Comparison of ENCODE assay signal across 11 mouse cellular contexts in genomic region chr7:5079365-5080009, GRCm38 (mm10). TPM values are rescaled to one million over a fixed set of nuclear protein-coding genes. Genes with fewer than 3 reads are reported as not detected.
DNase-seq lines count a peak whose midpoint lies in the region; ATAC-seq and TF ChIP-seq lines count a peak whose summit lies in the region.
"Not testable (repeated sequence)": the region's sequence is repeated elsewhere in the genome, so short reads cannot be mapped to it uniquely, and the experiment has no call there.
"Had no signal": no experiment of that assay in that cellular context is flagged by ENCODE, and none has a peak within 500 bp of the region (broad histone marks: within the 10 kb centered on the region; RNA-seq: fewer than 3 reads in every experiment).

No protein-coding gene starts in this region.

- H3K27me3 ChIP-seq in MEL (ENCODE audit: control insufficient read depth in 1 of 2, insufficient read depth in 2 of 2, low read length in 2 of 2); heart, embryonic 11.5 days (ENCODE audit: control insufficient read depth, insufficient read depth, low read length); hindbrain, embryonic 16.5 days (replicated peaks; ENCODE audit: control insufficient read depth, insufficient read depth, low read length); limb, embryonic 10.5 days (ENCODE audit: low read depth, poor library complexity, severe bottlenecking); liver, postnatal 0 days (ENCODE audit: insufficient read depth, low read length); midbrain, embryonic 15.5 days (replicated peaks); stomach, embryonic 15.5 days (replicated peaks): not testable (repeated sequence)

- H3K79me2 ChIP-seq in MEL (ENCODE audit: control insufficient read depth, insufficient read depth, low read length, poor library complexity) = peaks cover 34% of the 10 kb centered on the region

- not testable (repeated sequence) for H3K9me3 ChIP-seq in MEL (replicated peaks; ENCODE audit: insufficient read depth, low read length); heart, embryonic 11.5 days (replicated peaks; ENCODE audit: control insufficient read depth, low read length); hindbrain, embryonic 16.5 days (ENCODE audit: control insufficient read depth, low read length); limb, embryonic 10.5 days (replicated peaks); liver, postnatal 0 days (ENCODE audit: low read length); midbrain, embryonic 15.5 days; stomach, embryonic 15.5 days

- not testable (repeated sequence) for TF ChIP-seq CTCF in MEL (IDR thresholded peaks at IDR 0.05 in 2 of 3, conservative IDR thresholded peaks at IDR 0.05 in 1 of 3; ENCODE audit: control insufficient read depth in 1 of 3, insufficient read depth in 1 of 3, low read depth in 2 of 3, low read length in 3 of 3, poor library complexity in 1 of 3, severe bottlenecking in 1 of 3); embryonic fibroblast, embryonic 13.5 days (IDR thresholded peaks at IDR 0.05; ENCODE audit: borderline replicate concordance, insufficient read depth, low read length); liver, postnatal 0 days (IDR thresholded peaks at IDR 0.05; ENCODE audit: low read depth)

- peaks cover 24 to 43% of the 10 kb centered on the region in 2 experiments for H3K36me3 ChIP-seq in MEL (ENCODE audit: control insufficient read depth in 1 of 2, insufficient read depth in 2 of 2, low read length in 2 of 2)
- H3K36me3 ChIP-seq in heart, embryonic 11.5 days (ENCODE audit: control insufficient read depth, insufficient read depth, low read length) = peaks cover 21% of the 10 kb centered on the region
- peaks cover 27% of the 10 kb centered on the region for H3K36me3 ChIP-seq in hindbrain, embryonic 16.5 days (ENCODE audit: control insufficient read depth, insufficient read depth, low read length)
- H3K36me3 ChIP-seq in limb, embryonic 10.5 days = peaks cover 74% of the 10 kb centered on the region
- peaks cover 51% of the 10 kb centered on the region for H3K36me3 ChIP-seq in liver, postnatal 0 days (replicated peaks; ENCODE audit: insufficient read depth, low read length)
- peaks cover 38% of the 10 kb centered on the region for H3K36me3 ChIP-seq in midbrain, embryonic 15.5 days (replicated peaks)
- peaks cover 45% of the 10 kb centered on the region for H3K36me3 ChIP-seq in stomach, embryonic 15.5 days

- 0 out of 2 replicates have a peak, but pooled peaks have one; percentile 7 for ATAC-seq in heart, embryonic 11.5 days (replicated peaks; ENCODE audit: insufficient number of reproducible peaks, low FRiP score, low TSS enrichment)
- peak; percentile 19 for ATAC-seq in hindbrain, embryonic 16.5 days
- ATAC-seq in liver, postnatal 0 days = peak; percentile 0; the same call in 1 of the 2 replicates
- ATAC-seq in midbrain, embryonic 15.5 days (replicated peaks) = peak; percentile 67
- peak; percentile 9; the same call in 1 of the 2 replicates for ATAC-seq in stomach, embryonic 15.5 days (ENCODE audit: insufficient read depth, low FRiP score, low read depth)

- not testable (repeated sequence) for TF ChIP-seq EP300 in MEL (IDR thresholded peaks at IDR 0.05; ENCODE audit: low read depth in 1 of 2, low read length in 2 of 2); liver, postnatal 0 days (IDR thresholded peaks at IDR 0.05; ENCODE audit: low read depth)

- WGBS in heart, embryonic 11.5 days (ENCODE audit: insufficient replicate concordance) = 50% methylated on average over 9 of the region's 13 CpGs
- WGBS in hindbrain, embryonic 16.5 days = 46% methylated on average over 9 of the region's 13 CpGs
- WGBS in limb, embryonic 10.5 days = 60% methylated on average over 11 of the region's 13 CpGs
- WGBS in liver, postnatal 0 days (ENCODE audit: insufficient replicate concordance) = 29% methylated on average over 8 of the region's 13 CpGs
- WGBS in midbrain, embryonic 15.5 days = 48% methylated on average over 11 of the region's 13 CpGs
- WGBS in stomach, embryonic 15.5 days = 42% methylated on average over 9 of the region's 13 CpGs

- H3K4me3 ChIP-seq in MEL (ENCODE audit: control insufficient read depth in 1 of 2, insufficient read depth in 1 of 2, low read depth in 2 of 2, low read length in 2 of 2) = peak overlapping the region; percentile 17 to 30; a peak in 2 of 4 replicates
- peak overlapping the region; percentile 5; the same call in 1 of the 2 replicates for H3K4me3 ChIP-seq in embryonic fibroblast, embryonic 13.5 days (ENCODE audit: insufficient read depth, low read length)
- H3K4me3 ChIP-seq in heart, embryonic 11.5 days (ENCODE audit: low read depth, low read length) = peak overlapping the region; percentile 81
- H3K4me3 ChIP-seq in hindbrain, embryonic 16.5 days (ENCODE audit: low read length) = peak overlapping the region; percentile 99
- H3K4me3 ChIP-seq in limb, embryonic 10.5 days = peak overlapping the region; percentile 81
- peak overlapping the region; percentile 90 for H3K4me3 ChIP-seq in liver, postnatal 0 days (ENCODE audit: low read depth, low read length)
- peak overlapping the region; percentile 93 for H3K4me3 ChIP-seq in midbrain, embryonic 15.5 days
- H3K4me3 ChIP-seq in stomach, embryonic 15.5 days (replicated peaks) = peak overlapping the region; percentile 86

- TF ChIP-seq POLR2A in MEL (IDR thresholded peaks at IDR 0.05; ENCODE audit: control insufficient read depth in 1 of 2, insufficient read depth in 1 of 2, low read depth in 1 of 2, low read length in 2 of 2, poor library complexity in 1 of 2); embryonic fibroblast, embryonic 13.5 days (IDR thresholded peaks at IDR 0.05; ENCODE audit: low read depth, low read length): not testable (repeated sequence)

- H3K4me2 ChIP-seq in heart, embryonic 11.5 days = peak overlapping the region; percentile 70
- peak overlapping the region; percentile 58 for H3K4me2 ChIP-seq in hindbrain, embryonic 16.5 days (ENCODE audit: low read length)
- H3K4me2 ChIP-seq in liver, postnatal 0 days (ENCODE audit: low read depth, low read length) = peak overlapping the region; percentile 84
- H3K4me2 ChIP-seq in midbrain, embryonic 15.5 days = peak overlapping the region; percentile 84
- H3K4me2 ChIP-seq in stomach, embryonic 15.5 days = peak overlapping the region; percentile 78

- H3K9ac ChIP-seq in MEL (ENCODE audit: control insufficient read depth, low read depth, low read length, poor library complexity, severe bottlenecking) = peak overlapping the region; percentile 59
- H3K9ac ChIP-seq in heart, embryonic 11.5 days (ENCODE audit: low read depth, low read length) = peak overlapping the region; percentile 91; the same call in 1 of the 2 replicates
- H3K9ac ChIP-seq in hindbrain, embryonic 16.5 days (ENCODE audit: low read depth, low read length) = peak overlapping the region; percentile 42; the same call in 1 of the 2 replicates
- H3K9ac ChIP-seq in liver, postnatal 0 days (replicated peaks) = peak overlapping the region; percentile 96
- H3K9ac ChIP-seq in midbrain, embryonic 15.5 days; stomach, embryonic 15.5 days: not testable (repeated sequence)

- peak overlapping the region; percentile 78 for H3K27ac ChIP-seq in MEL (ENCODE audit: control insufficient read depth, low read depth, low read length)
- peak overlapping the region; percentile 48 for H3K27ac ChIP-seq in embryonic fibroblast, embryonic 13.5 days (ENCODE audit: insufficient read depth, low read length)
- peak overlapping the region; percentile 95 for H3K27ac ChIP-seq in heart, embryonic 11.5 days (ENCODE audit: low read depth, low read length)
- H3K27ac ChIP-seq in hindbrain, embryonic 16.5 days (ENCODE audit: low read depth, low read length) = peak overlapping the region; percentile 73; the same call in 1 of the 2 replicates
- peak overlapping the region; percentile 89; the same call in 1 of the 2 replicates for H3K27ac ChIP-seq in limb, embryonic 10.5 days
- peak overlapping the region; percentile 98 for H3K27ac ChIP-seq in liver, postnatal 0 days (ENCODE audit: low read depth)
- H3K27ac ChIP-seq in midbrain, embryonic 15.5 days = peak overlapping the region; percentile 89
- H3K27ac ChIP-seq in stomach, embryonic 15.5 days = peak overlapping the region; percentile 95; the same call in 1 of the 2 replicates

- not testable (repeated sequence) for TF ChIP-seq RAD21 in MEL (IDR thresholded peaks at IDR 0.05; ENCODE audit: low read depth, low read length)

- H3K4me1 ChIP-seq in MEL (ENCODE audit: control insufficient read depth in 1 of 2, insufficient read depth in 2 of 2, low read length in 2 of 2) = peaks cover 12 to 34% of the 10 kb centered on the region in 2 experiments
- not testable (repeated sequence) for H3K4me1 ChIP-seq in embryonic fibroblast, embryonic 13.5 days (ENCODE audit: control insufficient read depth, insufficient read depth, low read length)
- peaks cover 15% of the 10 kb centered on the region for H3K4me1 ChIP-seq in heart, embryonic 11.5 days (ENCODE audit: control insufficient read depth, insufficient read depth, low read length)
- H3K4me1 ChIP-seq in hindbrain, embryonic 16.5 days (ENCODE audit: control insufficient read depth, insufficient read depth, low read depth, low read length) = peaks cover 15% of the 10 kb centered on the region
- H3K4me1 ChIP-seq in limb, embryonic 10.5 days = peaks cover 14% of the 10 kb centered on the region
- H3K4me1 ChIP-seq in liver, postnatal 0 days (ENCODE audit: insufficient read depth) = peaks cover 34% of the 10 kb centered on the region
- H3K4me1 ChIP-seq in midbrain, embryonic 15.5 days = peaks cover 26% of the 10 kb centered on the region
- peaks cover 12% of the 10 kb centered on the region for H3K4me1 ChIP-seq in stomach, embryonic 15.5 days

- not testable (repeated sequence) for DNase-seq in MEL (ENCODE audit: low read depth, low spot score); limb, embryonic 10.5 days (ENCODE audit: low spot score); liver, postnatal 0 days

RNA-seq across cellular contexts. Expression of gene Epn1, which starts 0.5 kb away (rescaled TPM):
- total RNA-seq in MEL (2012; rRNA removed) = 72.3 and 75.5 TPM in 2 replicates
- 100 to 1,000 TPM in 1 of 2 experiments, not detected in 1; 147 TPM for polyA plus RNA-seq in MEL (2012; ENCODE audit: insufficient read depth in 1 of 2, insufficient read length in 2 of 2, low read depth in 1 of 2, low replicate concordance in 2 of 2, missing spikeins in 1 of 2)
- 66.2 and 69.3 TPM in 2 replicates for polyA plus RNA-seq in embryonic fibroblast, embryonic 13.5 days (2011; ENCODE audit: insufficient read length, low read depth, missing spikeins)
- 47.0 and 48.1 TPM in 2 replicates for polyA plus RNA-seq in heart, embryonic 11.5 days (2014; fragmentation: Nextera tagmentation; extraction: Ambion mirVana)
- 115 and 124 TPM in 2 replicates for polyA plus RNA-seq in hindbrain, embryonic 16.5 days (2015; fragmentation: Nextera tagmentation; extraction: Ambion mirVana)
- 64.5 and 69.1 TPM in 2 replicates for polyA plus RNA-seq in limb, embryonic 10.5 days (2016; fragmentation: Nextera tagmentation; extraction: Ambion mirVana)
- 34.7 and 38.0 TPM in 2 replicates for polyA plus RNA-seq in liver, postnatal 0 days (2015; fragmentation: Nextera tagmentation; extraction: Ambion mirVana)
- polyA plus RNA-seq in midbrain, embryonic 15.5 days (2015; fragmentation: Nextera tagmentation; extraction: Ambion mirVana) = 119 and 124 TPM in 2 replicates
- polyA plus RNA-seq in stomach, embryonic 15.5 days (2015; fragmentation: Nextera tagmentation; extraction: Ambion mirVana) = 54.5 and 59.6 TPM in 2 replicates

RNA-seq across cellular contexts. Expression of gene U2af2, which starts 17.5 kb away (rescaled TPM):
- total RNA-seq in MEL (2012; rRNA removed) = 301 and 311 TPM in 2 replicates
- 100 to 1,000 TPM; 477 to 491 TPM for polyA plus RNA-seq in MEL (2012; ENCODE audit: insufficient read depth in 1 of 2, insufficient read length in 2 of 2, low read depth in 1 of 2, low replicate concordance in 2 of 2, missing spikeins in 1 of 2)
- 193 and 210 TPM in 2 replicates for polyA plus RNA-seq in embryonic fibroblast, embryonic 13.5 days (2011; ENCODE audit: insufficient read length, low read depth, missing spikeins)
- 84.0 and 85.5 TPM in 2 replicates for polyA plus RNA-seq in heart, embryonic 11.5 days (2014; fragmentation: Nextera tagmentation; extraction: Ambion mirVana)
- 91.8 and 103 TPM in 2 replicates for polyA plus RNA-seq in hindbrain, embryonic 16.5 days (2015; fragmentation: Nextera tagmentation; extraction: Ambion mirVana)
- polyA plus RNA-seq in limb, embryonic 10.5 days (2016; fragmentation: Nextera tagmentation; extraction: Ambion mirVana) = 202 and 203 TPM in 2 replicates
- polyA plus RNA-seq in liver, postnatal 0 days (2015; fragmentation: Nextera tagmentation; extraction: Ambion mirVana) = 34.7 and 36.8 TPM in 2 replicates
- polyA plus RNA-seq in midbrain, embryonic 15.5 days (2015; fragmentation: Nextera tagmentation; extraction: Ambion mirVana) = 103 and 107 TPM in 2 replicates
- polyA plus RNA-seq in stomach, embryonic 15.5 days (2015; fragmentation: Nextera tagmentation; extraction: Ambion mirVana) = 118 and 124 TPM in 2 replicates

RNA-seq across cellular contexts. Expression of gene Zfp580, which starts 28.1 kb away (rescaled TPM):
- 1.0 and 1.7 TPM in 2 replicates for total RNA-seq in MEL (2012; rRNA removed)
- polyA plus RNA-seq in MEL (2012; ENCODE audit: insufficient read depth in 1 of 2, insufficient read length in 2 of 2, low read depth in 1 of 2, low replicate concordance in 2 of 2, missing spikeins in 1 of 2) = 10 to 100 TPM in 1 of 2 experiments, not detected in 1; 19.9 TPM
- 11.8 and 18.1 TPM in 2 replicates for polyA plus RNA-seq in embryonic fibroblast, embryonic 13.5 days (2011; ENCODE audit: insufficient read length, low read depth, missing spikeins)
- 14.7 and 17.8 TPM in 2 replicates for polyA plus RNA-seq in heart, embryonic 11.5 days (2014; fragmentation: Nextera tagmentation; extraction: Ambion mirVana)
- polyA plus RNA-seq in hindbrain, embryonic 16.5 days (2015; fragmentation: Nextera tagmentation; extraction: Ambion mirVana) = 103 and 108 TPM in 2 replicates
- 30.1 and 34.3 TPM in 2 replicates for polyA plus RNA-seq in limb, embryonic 10.5 days (2016; fragmentation: Nextera tagmentation; extraction: Ambion mirVana)
- 3.2 and 4.4 TPM in 2 replicates for polyA plus RNA-seq in liver, postnatal 0 days (2015; fragmentation: Nextera tagmentation; extraction: Ambion mirVana)
- polyA plus RNA-seq in midbrain, embryonic 15.5 days (2015; fragmentation: Nextera tagmentation; extraction: Ambion mirVana) = 106 and 110 TPM in 2 replicates
- polyA plus RNA-seq in stomach, embryonic 15.5 days (2015; fragmentation: Nextera tagmentation; extraction: Ambion mirVana) = 27.7 and 28.6 TPM in 2 replicates

RNA-seq across cellular contexts. Expression of gene Rfpl4, which starts 37.3 kb away (rescaled TPM):
- not detected in 2 replicates for total RNA-seq in MEL (2012; rRNA removed)
- not detected for polyA plus RNA-seq in MEL (2012; ENCODE audit: insufficient read depth in 1 of 2, insufficient read length in 2 of 2, low read depth in 1 of 2, low replicate concordance in 2 of 2, missing spikeins in 1 of 2)
- polyA plus RNA-seq in embryonic fibroblast, embryonic 13.5 days (2011; ENCODE audit: insufficient read length, low read depth, missing spikeins) = not detected in 2 replicates
- not detected in 2 replicates for polyA plus RNA-seq in heart, embryonic 11.5 days (2014; fragmentation: Nextera tagmentation; extraction: Ambion mirVana)
- not detected in 2 replicates for polyA plus RNA-seq in hindbrain, embryonic 16.5 days (2015; fragmentation: Nextera tagmentation; extraction: Ambion mirVana)
- polyA plus RNA-seq in limb, embryonic 10.5 days (2016; fragmentation: Nextera tagmentation; extraction: Ambion mirVana) = not detected in 2 replicates
- polyA plus RNA-seq in liver, postnatal 0 days (2015; fragmentation: Nextera tagmentation; extraction: Ambion mirVana) = not detected in 2 replicates
- polyA plus RNA-seq in midbrain, embryonic 15.5 days (2015; fragmentation: Nextera tagmentation; extraction: Ambion mirVana) = 0.14 TPM in 1 of 2 replicates, not detected in the other
- not detected in 2 replicates for polyA plus RNA-seq in stomach, embryonic 15.5 days (2015; fragmentation: Nextera tagmentation; extraction: Ambion mirVana)
- total RNA-seq: gastrocnemius, adult 18-20 months; heart, postnatal 10 days; layer of hippocampus, postnatal 25 days had no signal

RNA-seq across cellular contexts. Expression of gene Zfp784, which starts 41.2 kb away (rescaled TPM):
- 0.96 and 1.2 TPM in 2 replicates for total RNA-seq in MEL (2012; rRNA removed)
- 1 to 10 TPM in 1 of 2 experiments, not detected in 1; 2.9 TPM for polyA plus RNA-seq in MEL (2012; ENCODE audit: insufficient read depth in 1 of 2, insufficient read length in 2 of 2, low read depth in 1 of 2, low replicate concordance in 2 of 2, missing spikeins in 1 of 2)
- polyA plus RNA-seq in embryonic fibroblast, embryonic 13.5 days (2011; ENCODE audit: insufficient read length, low read depth, missing spikeins) = 1.4 and 2.2 TPM in 2 replicates
- polyA plus RNA-seq in heart, embryonic 11.5 days (2014; fragmentation: Nextera tagmentation; extraction: Ambion mirVana) = 3.4 and 4.2 TPM in 2 replicates
- 9.7 and 10.2 TPM in 2 replicates for polyA plus RNA-seq in hindbrain, embryonic 16.5 days (2015; fragmentation: Nextera tagmentation; extraction: Ambion mirVana)
- polyA plus RNA-seq in limb, embryonic 10.5 days (2016; fragmentation: Nextera tagmentation; extraction: Ambion mirVana) = 2.5 and 4.0 TPM in 2 replicates
- 1.9 and 2.4 TPM in 2 replicates for polyA plus RNA-seq in liver, postnatal 0 days (2015; fragmentation: Nextera tagmentation; extraction: Ambion mirVana)
- 12.3 and 13.5 TPM in 2 replicates for polyA plus RNA-seq in midbrain, embryonic 15.5 days (2015; fragmentation: Nextera tagmentation; extraction: Ambion mirVana)
- polyA plus RNA-seq in stomach, embryonic 15.5 days (2015; fragmentation: Nextera tagmentation; extraction: Ambion mirVana) = 5.4 and 6.0 TPM in 2 replicates

Comparison
In these comparisons a context has a peak if more than half of its experiments do, and no peak if none do; other contexts are left out.
1. H3K27ac ChIP-seq: peak in every context shown above with its lines; median percentile 98 in liver, postnatal 0 days; 95 in heart, embryonic 11.5 days; 95 in stomach, embryonic 15.5 days; 89 in limb, embryonic 10.5 days; 89 in midbrain, embryonic 15.5 days; 78 in MEL; 73 in hindbrain, embryonic 16.5 days; 48 in embryonic fibroblast, embryonic 13.5 days.
2. H3K4me3 ChIP-seq: peak in every context shown above with its lines; median percentile 99 in hindbrain, embryonic 16.5 days; 93 in midbrain, embryonic 15.5 days; 90 in liver, postnatal 0 days; 86 in stomach, embryonic 15.5 days; 81 in heart, embryonic 11.5 days; 81 in limb, embryonic 10.5 days; 24 in MEL; 5 in embryonic fibroblast, embryonic 13.5 days.
3. ATAC-seq: peak in every context shown above with its lines; median percentile 67 in midbrain, embryonic 15.5 days; 19 in hindbrain, embryonic 16.5 days; 9 in stomach, embryonic 15.5 days; 7 in heart, embryonic 11.5 days; 0 in liver, postnatal 0 days.